In the genomic region with DNA sequence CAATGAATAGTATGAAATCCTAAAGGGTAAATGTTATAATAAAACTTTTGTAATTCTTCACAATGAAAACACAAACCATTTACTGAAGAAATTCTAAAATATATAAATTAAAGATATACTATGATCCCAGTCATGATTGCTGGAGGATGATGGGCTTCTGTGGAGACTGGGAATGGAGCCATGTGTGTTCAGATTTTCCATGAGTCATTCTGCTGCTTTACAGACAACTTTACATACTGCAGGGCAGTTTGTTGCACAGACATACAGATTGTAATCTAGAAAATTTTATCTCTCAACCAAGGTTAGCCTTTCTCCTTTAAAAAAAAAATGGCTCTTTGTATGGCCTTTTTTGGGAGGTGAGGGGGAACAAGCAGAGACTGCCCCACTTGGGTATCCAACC, we compare ENCODE assay signal across 15 mouse cellular contexts.
DNase-seq lines count a peak whose midpoint lies in the region; TF ChIP-seq lines count a peak whose summit lies in the region.
"Had no signal": no experiment of that assay in that cellular context is flagged by ENCODE, and none has a peak within 500 bp of the region (broad histone marks: within the 10 kb centered on the region; RNA-seq: fewer than 3 reads in every experiment).

No protein-coding gene starts in this region.

- intact Hi-C loops in left cerebral cortex, postnatal 14 days (cut with DNase I), result no loop called here
- intact Hi-C loops in heart, postnatal 10 days (cut with DNase I), result no loop called here

- peak; percentile 12 to 13 for DNase-seq in cerebellum, postnatal 10 days
- no peak for DNase-seq in cerebellum, postnatal 4 days (ENCODE audit: low spot score in 2 of 2)
- DNase-seq in left cerebral cortex, postnatal 14 days (ENCODE audit: low spot score in 2 of 2), result peak; percentile 30 to 33
- DNase-seq in left cerebral cortex, adult 11 months (ENCODE audit: low spot score), result no peak
- peak; percentile 6 for DNase-seq in 3134 (ENCODE audit: extremely low read depth, insufficient read length, low spot score)
- peak; percentile 43 for DNase-seq in brain, embryonic 14.5 days (ENCODE audit: low read depth)
- DNase-seq in layer of hippocampus, postnatal 10 days (ENCODE audit: low spot score in 2 of 2), result no peak
- DNase-seq in heart, postnatal 10 days, result no peak
- DNase-seq: adrenal gland, adult 2 months; cerebellum, adult 9-10 months; kidney, adult 2 months; kidney, postnatal 14 days; liver; lung, postnatal 14 days; thymus, postnatal 14 days had no signal

- TF ChIP-seq POLR2A in brain, embryonic 14.5 days (IDR thresholded peaks at IDR 0.05; ENCODE audit: borderline replicate concordance, extremely low read depth, insufficient read depth, insufficient read length, poor library complexity, severe bottlenecking), result no peak

- TF ChIP-seq CTCF in brain, embryonic 14.5 days (IDR thresholded peaks at IDR 0.05; ENCODE audit: borderline replicate concordance, extremely low read depth, insufficient read depth, insufficient read length), result no peak

Comparison
In these comparisons a context has a peak if more than half of its experiments do, and no peak if none do; other contexts are left out.
1. DNase-seq: peak in cerebellum, postnatal 10 days (2 of 2), left cerebral cortex, postnatal 14 days (2 of 2), 3134 (single experiment) and brain, embryonic 14.5 days (single experiment); none in cerebellum, postnatal 4 days (0 of 2), left cerebral cortex, adult 11 months (single experiment), layer of hippocampus, postnatal 10 days (0 of 2) and heart, postnatal 10 days (0 of 2).